Mouse (Mus musculus): ENCODE measurements at regions not wholly inside any gene's neighbourhood (a gene's known extent, or its start where the extent isn't known, plus 50 kb on each side); places are given as distances from the start of the nearest gene placed in this dataset.
"Not testable (repeated sequence)": the region's sequence is repeated elsewhere in the genome, so short reads cannot be mapped to it uniquely, and the experiment has no call there.

GRCm38 (mm10) chr3:21585767-21586166 is 490.7 kb upstream of the Tbl1xr1 start:
- ATAC-seq (replicated peaks; ENCODE audit: low read depth, poor library complexity, severe bottlenecking) = no peak

DNA sequence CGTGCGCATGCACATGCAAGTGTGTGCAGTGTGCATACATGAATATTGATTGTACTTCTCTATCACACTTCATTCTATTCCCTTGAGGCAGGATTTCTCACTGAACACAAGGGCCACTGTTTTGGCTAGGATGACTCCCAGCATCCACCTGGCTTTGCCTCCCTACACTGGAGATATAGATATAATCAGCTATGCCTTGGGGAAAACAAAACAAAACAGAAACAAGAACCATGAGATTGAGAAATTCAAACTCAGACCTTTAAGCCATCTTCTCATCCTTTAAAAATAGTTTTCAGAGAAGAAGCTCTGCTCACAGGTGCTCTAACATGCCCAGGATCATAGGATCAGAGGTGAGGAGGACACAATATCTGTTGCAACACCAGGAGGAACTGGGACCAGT is 469.6 kb upstream of the Tbl1xr1 start:
- ATAC-seq (replicated peaks; ENCODE audit: low read depth, poor library complexity, severe bottlenecking) = no peak

- no peak for ATAC-seq (replicated peaks; ENCODE audit: low read depth, poor library complexity, severe bottlenecking)
These were observed 466.2 kb upstream of the Tbl1xr1 start for GRCm38 (mm10) chr3:21610231-21610630.

DNA sequence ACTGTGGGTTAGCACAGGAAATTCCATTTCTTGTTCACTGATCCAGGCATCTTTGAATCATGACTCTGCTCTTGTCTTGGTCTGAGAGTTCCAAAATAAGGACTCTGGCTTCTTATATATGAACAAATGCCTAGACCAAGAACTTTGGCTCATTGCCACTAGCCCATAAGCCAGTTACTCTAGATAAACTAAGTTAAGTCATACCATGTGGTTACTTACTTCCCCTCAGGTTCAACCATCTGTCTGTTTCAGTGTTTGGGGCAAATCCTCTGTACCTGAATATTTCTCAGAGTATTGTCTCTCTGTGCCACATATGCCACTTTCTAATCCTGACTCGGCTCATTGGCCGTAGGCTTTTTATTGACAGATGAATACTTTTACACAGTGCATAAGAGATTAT is 454.7 kb upstream of the Tbl1xr1 start:
- ATAC-seq (replicated peaks; ENCODE audit: low read depth, poor library complexity, severe bottlenecking) = peak; percentile 79

DNA sequence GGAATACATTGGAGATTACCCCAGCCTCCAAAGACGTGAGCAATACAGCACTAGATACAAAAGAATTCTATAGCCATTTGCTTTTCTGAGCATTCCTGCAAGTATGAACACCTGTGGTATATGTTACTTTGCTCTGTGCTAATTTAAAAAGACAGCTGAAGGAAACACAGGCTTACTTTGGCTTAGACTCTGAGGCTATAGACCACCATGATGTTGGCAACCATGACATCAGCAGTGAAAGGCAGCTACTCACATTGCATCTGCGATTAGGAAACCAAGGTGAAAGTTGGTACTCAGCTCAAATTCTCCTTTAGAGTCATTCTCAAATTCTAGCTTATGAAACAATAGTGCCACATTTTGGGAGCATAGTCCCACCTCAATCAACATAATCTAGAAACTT is 451.4 kb upstream of the Tbl1xr1 start:
- no peak for ATAC-seq (replicated peaks; ENCODE audit: low read depth, poor library complexity, severe bottlenecking)

- no peak for ATAC-seq (replicated peaks; ENCODE audit: low read depth, poor library complexity, severe bottlenecking)
These were observed 450.4 kb upstream of the Tbl1xr1 start for GRCm38 (mm10) chr3:21626029-21626428.

DNA sequence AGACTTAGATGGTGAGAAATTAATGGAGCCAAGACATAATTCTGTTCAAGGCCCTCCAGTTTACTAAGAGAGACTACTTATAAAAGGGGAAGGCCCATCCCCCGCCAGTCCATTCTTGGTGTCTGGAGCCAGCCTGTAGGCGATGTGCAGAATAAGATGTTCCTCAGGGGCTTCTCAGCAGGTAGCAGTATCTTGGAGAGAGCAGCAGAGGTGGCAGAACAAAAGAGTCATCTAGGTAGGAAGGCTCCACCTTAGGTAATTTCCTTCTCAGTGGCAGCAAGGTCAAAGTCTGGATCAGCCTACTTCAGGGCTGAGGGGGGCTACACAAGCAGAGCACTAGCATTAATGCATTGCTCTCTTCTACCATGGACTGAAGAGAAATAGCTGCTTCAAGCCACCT is 449.4 kb upstream of the Tbl1xr1 start:
- not testable (repeated sequence) for ATAC-seq (replicated peaks; ENCODE audit: low read depth, poor library complexity, severe bottlenecking)

DNA sequence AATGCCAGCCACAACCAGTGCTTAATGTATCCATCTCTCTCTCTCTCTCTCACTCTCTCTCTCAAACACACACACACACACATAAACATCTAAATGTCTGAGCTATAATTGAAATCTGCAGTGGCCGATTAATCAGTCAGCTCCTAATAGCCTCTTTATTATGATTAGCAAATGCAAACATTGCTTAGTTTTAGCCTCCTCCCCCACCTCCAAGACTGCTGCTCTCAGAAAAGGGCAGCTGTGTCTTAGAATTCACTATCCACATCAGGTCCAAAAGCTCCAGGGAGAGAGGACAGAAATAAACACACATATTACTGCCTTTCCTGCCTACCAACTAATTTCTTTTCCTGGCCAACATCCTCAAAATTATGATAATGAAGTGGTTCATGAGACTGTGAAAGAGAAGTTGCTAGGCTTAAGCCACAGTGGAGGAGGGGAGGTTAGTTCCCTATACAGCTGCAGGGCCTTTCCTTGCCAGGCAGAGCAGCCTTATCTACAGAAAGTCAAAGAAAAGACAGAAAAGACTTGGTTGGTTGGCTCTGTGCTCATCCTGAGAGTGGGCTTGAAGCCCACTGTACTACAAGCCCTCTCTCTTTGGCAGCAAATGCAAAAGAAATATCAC is 442.7 kb upstream of the Tbl1xr1 start:
- peak; percentile 99 for ATAC-seq (replicated peaks; ENCODE audit: low read depth, poor library complexity, severe bottlenecking)

GRCm38 (mm10) chr3:21634675-21635204 is 441.7 kb upstream of the Tbl1xr1 start:
- no peak for ATAC-seq (replicated peaks; ENCODE audit: low read depth, poor library complexity, severe bottlenecking)

DNA sequence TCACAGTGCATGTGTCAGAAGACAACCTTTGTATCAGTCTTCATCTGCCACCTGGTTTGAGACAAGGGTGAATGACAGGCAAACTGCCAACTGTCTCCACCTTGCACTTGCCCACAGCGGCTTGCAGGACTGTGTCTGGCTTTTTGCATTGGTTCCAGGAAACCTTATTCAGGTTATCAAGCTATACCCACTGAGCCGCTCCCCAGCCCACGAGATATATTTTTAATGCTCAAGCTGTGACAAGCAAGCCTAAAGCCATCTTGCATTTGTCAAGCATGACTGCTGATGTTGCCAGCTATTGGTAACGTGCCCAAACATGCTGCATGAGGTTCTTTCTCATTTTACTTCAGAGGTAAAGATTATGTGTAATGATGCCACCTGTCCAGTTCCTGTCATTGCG is 437.6 kb upstream of the Tbl1xr1 start:
- ATAC-seq (replicated peaks; ENCODE audit: low read depth, poor library complexity, severe bottlenecking) = no peak

GRCm38 (mm10) chr3:21639576-21639975 is 436.9 kb upstream of the Tbl1xr1 start:
- no peak for ATAC-seq (replicated peaks; ENCODE audit: low read depth, poor library complexity, severe bottlenecking)

DNA sequence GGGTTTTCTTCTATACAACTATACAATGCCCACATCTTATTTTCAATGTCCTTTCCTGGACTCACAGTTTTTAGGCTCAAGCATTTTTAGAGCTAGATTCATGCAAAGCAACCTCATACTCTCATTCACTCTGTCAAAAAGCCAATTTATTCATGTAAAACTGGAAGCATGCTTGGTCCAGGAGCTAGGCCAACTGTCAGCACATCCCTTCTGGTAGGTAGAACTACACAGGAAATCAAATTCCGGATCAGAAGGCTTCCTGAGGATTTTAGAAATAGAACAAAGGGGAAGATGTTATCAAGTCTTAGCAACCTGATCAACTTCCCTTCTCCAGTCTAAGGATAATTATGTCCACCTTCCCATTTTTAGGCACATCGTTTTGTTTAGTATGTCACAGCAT is 432.4 kb upstream of the Tbl1xr1 start:
- ATAC-seq (replicated peaks; ENCODE audit: low read depth, poor library complexity, severe bottlenecking) = no peak

- ATAC-seq (replicated peaks; ENCODE audit: low read depth, poor library complexity, severe bottlenecking) = no peak; the same call in 1 of the 2 replicates
These were observed 431.2 kb upstream of the Tbl1xr1 start for GRCm38 (mm10) chr3:21645268-21645667.

GRCm38 (mm10) chr3:21649885-21650469 is 426.5 kb upstream of the Tbl1xr1 start:
- ATAC-seq (replicated peaks; ENCODE audit: low read depth, poor library complexity, severe bottlenecking) = no peak

- no peak for ATAC-seq (replicated peaks; ENCODE audit: low read depth, poor library complexity, severe bottlenecking)
These were observed 421.2 kb upstream of the Tbl1xr1 start for GRCm38 (mm10) chr3:21655301-21655700.

DNA sequence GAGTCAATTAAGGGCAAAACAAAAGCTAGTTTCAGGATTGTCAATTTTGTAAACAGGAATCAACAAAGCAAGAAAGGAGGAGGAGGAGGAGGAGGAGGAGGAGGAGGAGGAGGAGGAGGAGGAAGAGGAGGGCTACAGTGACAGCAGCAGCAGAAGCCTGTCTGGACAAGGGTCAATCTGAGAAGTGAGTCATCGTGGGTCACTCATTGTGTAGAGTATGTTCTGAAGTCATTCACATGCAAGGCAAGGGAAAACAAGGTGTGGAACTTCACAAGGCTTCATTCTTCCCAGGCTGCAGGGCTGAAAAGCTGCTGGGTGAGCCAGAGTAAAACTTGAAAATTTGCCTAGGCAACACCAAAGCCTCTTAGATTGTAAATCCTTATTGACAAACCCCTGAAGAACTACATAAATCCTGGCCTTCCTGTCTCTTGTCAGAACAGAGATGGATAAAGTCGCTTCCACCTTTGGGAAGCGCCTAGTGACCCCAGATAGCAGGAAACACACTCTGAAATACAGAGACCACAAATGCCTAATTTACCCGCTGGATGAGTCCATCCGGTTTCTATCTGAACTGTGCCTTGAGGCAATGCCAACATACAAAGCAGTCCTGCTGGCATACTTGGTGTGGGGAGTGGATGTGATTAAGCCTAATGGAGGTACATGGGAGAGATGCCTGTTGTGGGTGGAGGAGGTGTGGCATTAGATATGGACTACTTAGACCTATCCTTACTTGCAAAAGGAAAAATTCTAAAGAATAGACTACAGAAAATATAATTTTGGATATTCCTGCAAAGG is 408.9 kb upstream of the Tbl1xr1 start:
- no peak for ATAC-seq (replicated peaks; ENCODE audit: low read depth, poor library complexity, severe bottlenecking)

DNA sequence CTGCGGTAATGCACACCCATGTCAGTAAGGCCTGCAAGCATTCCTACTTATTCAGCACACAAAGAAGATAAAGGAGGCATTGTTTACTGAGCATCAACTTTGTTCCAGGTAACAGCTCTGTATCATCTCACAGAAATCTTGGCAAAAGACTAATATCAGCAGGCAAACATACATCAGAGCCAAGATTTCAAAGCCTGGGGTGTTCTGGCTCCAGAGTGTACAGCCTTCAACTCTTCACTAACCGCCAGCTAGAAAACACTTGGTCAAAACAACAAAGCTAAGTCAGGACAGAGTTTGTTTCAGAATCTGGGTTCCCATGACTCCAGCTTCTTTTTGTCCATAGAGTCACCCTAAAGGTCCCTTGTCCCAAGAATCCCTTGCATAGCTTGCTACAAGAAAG is 404.6 kb upstream of the Tbl1xr1 start:
- no peak for ATAC-seq (replicated peaks; ENCODE audit: low read depth, poor library complexity, severe bottlenecking)

- ATAC-seq (replicated peaks; ENCODE audit: low read depth, poor library complexity, severe bottlenecking) = no peak
These were observed 404.0 kb upstream of the Tbl1xr1 start for GRCm38 (mm10) chr3:21672492-21672891.

GRCm38 (mm10) chr3:21673466-21673865 is 403.0 kb upstream of the Tbl1xr1 start:
- no peak for ATAC-seq (replicated peaks; ENCODE audit: low read depth, poor library complexity, severe bottlenecking)

DNA sequence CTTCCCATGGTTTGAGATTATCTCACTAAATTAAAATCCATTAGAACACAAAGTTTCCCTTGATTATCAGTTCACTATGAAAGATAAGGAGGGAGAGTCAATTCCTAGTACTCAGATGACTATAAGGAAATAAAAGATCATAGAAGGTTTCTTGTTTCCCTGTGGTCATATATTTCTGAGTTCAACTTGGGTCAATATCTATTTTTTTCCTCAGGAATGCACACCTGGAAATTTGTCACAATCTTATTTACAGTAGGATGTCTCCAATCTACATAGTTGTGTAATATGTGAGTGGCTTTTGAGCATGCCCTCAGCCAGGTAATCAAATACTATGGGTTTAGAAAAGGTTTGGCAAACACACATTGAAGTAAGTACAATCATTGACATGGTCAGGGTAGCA is 398.2 kb upstream of the Tbl1xr1 start:
- no peak for ATAC-seq (replicated peaks; ENCODE audit: low read depth, poor library complexity, severe bottlenecking)

DNA sequence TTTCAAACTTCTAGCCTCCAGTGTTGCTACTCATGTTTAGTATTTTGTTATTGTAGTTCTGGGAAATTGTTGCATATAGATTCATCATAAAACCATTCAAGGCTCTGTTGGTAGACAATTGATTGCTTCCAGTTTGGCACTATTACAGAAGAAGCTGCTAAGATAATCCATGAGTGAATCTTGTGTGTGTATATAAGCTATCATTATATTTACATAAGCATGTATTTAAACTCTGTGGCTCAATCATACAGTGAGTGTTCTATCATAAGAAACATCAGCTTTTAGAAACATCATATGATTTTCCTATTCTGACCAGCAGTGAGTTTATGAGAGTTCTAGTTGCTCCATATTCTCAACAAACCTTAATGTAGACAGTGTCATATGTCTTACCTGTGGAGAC is 397.7 kb upstream of the Tbl1xr1 start:
- ATAC-seq (replicated peaks; ENCODE audit: low read depth, poor library complexity, severe bottlenecking) = no peak

Data from common myeloid progenitor, adult 5-6 weeks (primary cell).